Mouse (Mus musculus): Measurements from ENCODE around the gene Ap3d1.

Ap3d1 gene

DNA sequence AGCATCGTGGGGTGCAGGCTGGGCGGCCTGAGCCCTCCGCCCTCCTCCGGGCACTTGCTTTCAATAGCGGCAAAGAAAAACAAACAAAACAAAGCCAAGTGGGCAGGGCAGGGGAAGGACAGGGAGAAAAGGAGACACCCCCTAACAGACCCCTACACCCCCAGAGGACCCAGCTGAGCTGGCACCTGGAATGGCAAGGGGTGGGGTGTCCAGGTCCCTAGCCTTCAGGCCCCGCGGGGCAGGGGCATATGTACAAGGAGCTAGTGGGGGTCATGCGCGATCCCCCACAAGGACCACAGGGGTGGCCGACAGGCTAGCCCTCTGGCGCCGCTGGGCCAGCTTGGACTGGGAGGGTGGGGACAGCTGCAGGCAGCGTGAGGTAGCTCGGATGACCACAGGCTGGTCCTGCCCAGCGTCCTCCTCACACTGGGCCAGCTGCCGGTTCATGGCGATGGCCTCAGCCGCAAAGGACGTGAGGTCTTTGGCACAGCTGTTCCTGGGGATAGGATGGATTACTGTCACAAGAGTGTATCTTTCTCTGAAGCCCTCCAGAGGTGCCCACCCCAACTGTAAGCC lies 75.1 kb downstream of the Ap3d1 start:
- no peak for DNase-seq (ENCODE audit: low spot score)

DNA sequence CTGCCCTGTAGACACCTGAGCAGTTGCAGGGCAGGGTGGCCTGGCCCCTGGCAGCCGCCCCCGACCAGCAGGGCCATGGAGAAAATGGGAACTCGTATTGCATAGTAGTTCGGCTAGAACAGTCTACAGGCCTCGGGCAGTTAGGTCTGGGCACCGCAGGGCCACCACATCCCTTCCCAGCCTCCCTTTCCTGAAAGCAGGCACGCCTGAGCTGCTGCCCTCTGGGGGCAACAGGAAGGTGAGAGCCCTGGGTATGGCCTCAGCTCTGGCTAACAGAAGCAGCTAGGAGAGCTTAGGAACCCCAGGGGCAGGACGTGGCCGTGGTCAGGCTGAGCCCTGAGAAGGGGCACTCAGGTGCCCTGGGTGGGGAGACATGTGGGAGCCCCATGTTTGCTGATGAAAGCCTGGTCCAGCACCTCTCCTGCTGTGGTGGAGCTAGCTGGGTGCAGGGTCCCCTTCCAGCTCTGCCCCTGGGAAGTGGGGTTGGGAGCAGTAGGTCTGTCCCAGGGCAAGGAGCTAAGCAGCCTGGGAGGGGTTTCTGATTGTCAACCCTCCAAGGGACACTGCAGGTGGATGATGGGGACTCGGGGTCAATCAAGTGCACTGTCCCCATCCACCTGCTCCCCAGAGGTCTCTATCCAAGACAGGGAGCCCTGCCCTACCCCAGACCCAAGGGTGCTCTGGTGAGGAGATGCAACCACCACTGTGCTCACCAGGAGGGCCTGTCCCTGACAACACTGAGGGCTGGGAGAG lies 75.9 kb downstream of the Ap3d1 start:
- DNase-seq (ENCODE audit: low spot score) = no peak

GRCm38 (mm10) chr10:80665459-80665858 lies 76.6 kb downstream of the Ap3d1 start:
- DNase-seq (ENCODE audit: low spot score) = no peak

GRCm38 (mm10) chr10:80665016-80665380 lies 77.1 kb downstream of the Ap3d1 start:
- DNase-seq (ENCODE audit: low spot score) = peak; percentile 52

- peak; percentile 44 for DNase-seq (ENCODE audit: low spot score)
These were observed 77.7 kb downstream of the Ap3d1 start for GRCm38 (mm10) chr10:80664197-80665015.

- DNase-seq (ENCODE audit: low spot score) = no peak
These were observed 78.4 kb downstream of the Ap3d1 start for GRCm38 (mm10) chr10:80663485-80664196.

DNA sequence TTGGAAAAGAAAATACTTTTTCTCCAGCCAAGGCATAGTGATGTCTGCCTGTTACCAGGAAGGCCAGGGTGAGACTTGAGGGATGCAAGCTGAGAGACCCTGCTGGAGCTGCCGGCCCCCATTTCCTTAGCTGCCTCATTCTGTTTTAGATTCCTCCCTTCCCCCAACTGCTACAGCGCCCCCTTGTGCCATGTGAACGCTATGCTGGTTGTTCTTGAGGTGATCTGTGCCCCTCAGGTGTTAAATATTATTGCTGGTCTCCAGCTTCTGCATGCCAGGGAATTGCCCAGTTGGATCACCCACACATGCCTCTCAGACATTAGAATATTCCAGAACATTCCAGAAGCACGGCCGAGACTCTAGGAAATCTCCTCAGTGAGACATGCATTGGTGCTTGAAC lies 80.9 kb downstream of the Ap3d1 start:
- DNase-seq (ENCODE audit: low spot score) = peak; percentile 69

GRCm38 (mm10) chr10:80659213-80659612 lies 82.9 kb downstream of the Ap3d1 start:
- peak; percentile 86 for DNase-seq (ENCODE audit: low spot score)

DNA sequence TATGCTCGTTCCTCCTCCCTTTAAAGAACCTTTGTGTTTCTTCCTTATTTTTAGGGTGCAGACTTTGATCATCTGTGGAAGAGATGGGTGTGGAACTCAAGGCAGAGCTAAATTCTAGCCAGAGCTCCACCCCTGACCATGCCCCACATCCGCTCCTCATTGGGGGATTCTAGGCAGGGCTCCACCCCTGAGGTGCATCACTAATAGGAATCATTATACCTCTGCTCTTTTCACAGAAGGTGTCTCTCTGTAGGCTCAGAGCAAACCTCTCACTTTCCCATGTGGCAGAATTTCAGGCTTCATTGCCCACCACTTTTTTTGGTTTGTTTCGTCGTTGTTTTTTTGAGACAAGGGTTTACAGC lies 83.2 kb downstream of the Ap3d1 start:
- DNase-seq (ENCODE audit: low spot score) = no peak

GRCm38 (mm10) chr10:80658194-80658840 lies 83.7 kb downstream of the Ap3d1 start:
- no peak for DNase-seq (ENCODE audit: low spot score)

All from embryo, embryonic 10 days (tissue).